Mouse (Mus musculus) heart, postnatal 0 days (tissue): ENCODE measurements around the gene Ptpn13. TPM values are rescaled to one million over a fixed set of nuclear protein-coding genes. Genes with fewer than 3 reads are reported as not detected.

Experiments
- ATAC-seq: fragments of 200-750 bp; cut with Nextera tagmentation; 2 replicates; pipeline ENCODE4 v1.8.0; 2017; ENCODE audit warnings: low read depth, moderate number of reproducible peaks, moderate library complexity; ENCODE audit not compliant: insufficient read depth
- DNase-seq: peaks from one replicate; pipeline ENCODE4 v3.0.0-alpha.2; 2016; ENCODE audit warnings: low spot score
- H3K27ac ChIP-seq: fragments of 300-500 bp; sonication (generic); 2 replicates; pipeline ENCODE4 v1.5.1; 2014; ENCODE audit warnings: low read depth, mild to moderate bottlenecking
- H3K27me3 ChIP-seq: fragments of 300-500 bp; sonication (generic); 2 replicates; pipeline ENCODE4 v1.6.1; 2014; ENCODE audit warnings: low read length, mixed read lengths; ENCODE audit not compliant: control insufficient read depth, insufficient read depth
- H3K36me3 ChIP-seq: fragments of 300-500 bp; sonication (generic); replicated peaks from 2 replicates; pipeline ENCODE4 v1.6.1; 2014; ENCODE audit warnings: low read length, mixed read lengths; ENCODE audit not compliant: control insufficient read depth, insufficient read depth
- H3K4me1 ChIP-seq: fragments of 300-500 bp; sonication (generic); 2 replicates; pipeline ENCODE4 v1.6.1; 2014; ENCODE audit warnings: antibody characterized with exemption; ENCODE audit not compliant: control insufficient read depth, insufficient read depth
- H3K4me2 ChIP-seq: fragments of 300-500 bp; sonication (generic); 2 replicates; pipeline ENCODE4 v1.6.1; 2014; ENCODE audit warnings: low read depth, mild to moderate bottlenecking, low read length, moderate library complexity
- H3K4me3 ChIP-seq: fragments of 300-500 bp; sonication (generic); 2 replicates; pipeline ENCODE4 v1.5.1; 2014; ENCODE audit warnings: low read depth, low read length
- H3K9ac ChIP-seq: fragments of 300-500 bp; sonication (generic); replicated peaks from 2 replicates; pipeline ENCODE4 v1.6.1; 2014; ENCODE audit warnings: low read depth, low read length, mixed read lengths
- H3K9me3 ChIP-seq: fragments of 300-500 bp; sonication (generic); replicated peaks from 2 replicates; pipeline ENCODE4 v1.6.1; 2016; ENCODE audit warnings: low read length; ENCODE audit not compliant: control insufficient read depth
- CTCF ChIP-seq: IDR thresholded peaks from 2 replicates; pipeline ENCODE4 v1.5.1; 2016; ENCODE audit warnings: antibody characterized with exemption, control low read depth, low read depth
- EP300 ChIP-seq: IDR thresholded peaks from 2 replicates; pipeline ENCODE4 v1.6.1; 2016; ENCODE audit warnings: antibody characterized with exemption, low read depth
- WGBS: fragments of 180-500 bp; shearing (Covaris S2); extraction: QIAGEN DNeasy Blood & Tissue Kit; methylation state at CpG from one replicate; pipeline ENCODE4 v1.1.7; 2014; 5-methylcytosine and 5-hydroxymethylcytosine counted together
- polyA plus RNA-seq: library from polyadenylated mRNA; unstranded; fragments of >200 nt; fragmentation: Nextera tagmentation; extraction: Ambion mirVana; gene quantifications from 2 replicates; pipeline ENCODE4 v1.2.1, GENCODE M21; 2015
- total RNA-seq: library from RNA; depleted of rRNA; stranded (reverse); fragments of >200 nt; gene quantifications from 2 replicates; pipeline ENCODE4 v1.2.3, GENCODE M21; 2014; ENCODE audit warnings: low replicate concordance

The Ptpn13 gene
- total and polyA plus RNA-seq, 2 experiments from 2014 or later = 2.3 to 14.3 TPM

DNA sequence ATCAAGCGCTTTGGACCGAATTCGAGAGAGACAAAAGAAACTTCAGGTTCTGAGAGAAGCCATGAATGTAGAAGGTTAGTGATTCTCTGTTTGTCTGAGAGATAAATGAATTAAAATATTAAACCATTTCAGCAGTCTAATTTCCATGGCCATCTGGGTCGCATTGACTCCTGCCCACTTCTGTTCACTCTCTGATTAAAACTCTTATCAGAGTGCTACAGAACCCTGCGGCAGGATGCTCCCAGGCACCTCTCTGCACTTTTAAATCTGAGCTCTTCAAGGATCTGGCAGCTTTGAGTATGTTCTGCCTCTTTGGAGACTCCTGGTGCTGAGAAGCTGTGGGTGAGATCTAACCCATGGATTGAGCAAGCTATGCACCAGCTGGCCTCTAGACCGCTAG, 76.8 kb downstream of the Ptpn13 start:
- TF ChIP-seq EP300 = no peak
- Histone ChIP-seq H3K9me3 (no peaks in the 10 kb centered on the region), H3K27ac (no peak overlapping the region), H3K4me3 (no peak overlapping the region), H3K4me1 (no peaks in the 10 kb centered on the region), H3K4me2 (no peak overlapping the region), H3K27me3 (no peaks in the 10 kb centered on the region), H3K9ac (no peak overlapping the region), H3K36me3 (no peaks in the 10 kb centered on the region)
- ATAC-seq (no peak), DNase-seq (no peak)
- 81% methylated on average over 6 of the region's 6 CpGs for WGBS

GRCm38 (mm10) chr5:103513162-103513561, 88.2 kb downstream of the Ptpn13 start:
- ATAC-seq (no peak), DNase-seq (no peak)
- no peak overlapping the region for H3K4me2 ChIP-seq
- TF ChIP-seq CTCF = no peak
- no peak for TF ChIP-seq EP300
- no peaks in the 10 kb centered on the region for H3K27me3 ChIP-seq
- no peaks in the 10 kb centered on the region for H3K4me1 ChIP-seq
- H3K36me3 ChIP-seq = no peaks in the 10 kb centered on the region
- no peak overlapping the region for H3K27ac ChIP-seq
- no peak overlapping the region for H3K9ac ChIP-seq
- no peak overlapping the region for H3K4me3 ChIP-seq
- WGBS = 73% methylated on average over 9 of the region's 9 CpGs
- no peaks in the 10 kb centered on the region for H3K9me3 ChIP-seq

GRCm38 (mm10) chr5:103514441-103514840, 89.4 kb downstream of the Ptpn13 start:
- H3K27me3 ChIP-seq = no peaks in the 10 kb centered on the region
- no peaks in the 10 kb centered on the region for H3K9me3 ChIP-seq
- ATAC-seq = no peak
- TF ChIP-seq CTCF = no peak
- no peak for TF ChIP-seq EP300
- no peaks in the 10 kb centered on the region for H3K4me1 ChIP-seq
- no peak overlapping the region for H3K4me2 ChIP-seq
- WGBS = 88% methylated on average over 7 of the region's 7 CpGs
- H3K4me3 ChIP-seq = no peak overlapping the region
- no peak for DNase-seq
- H3K27ac ChIP-seq = no peak overlapping the region
- no peaks in the 10 kb centered on the region for H3K36me3 ChIP-seq
- no peak overlapping the region for H3K9ac ChIP-seq

- Histone ChIP-seq H3K9ac (no peak overlapping the region), H3K4me1 (no peaks in the 10 kb centered on the region), H3K9me3 (no peaks in the 10 kb centered on the region), H3K27me3 (no peaks in the 10 kb centered on the region), H3K27ac (no peak overlapping the region), H3K4me3 (no peak overlapping the region), H3K4me2 (no peak overlapping the region), H3K36me3 (no peaks in the 10 kb centered on the region)
- TF ChIP-seq CTCF (no peak), EP300 (no peak)
- DNase-seq = no peak
- ATAC-seq = no peak
- WGBS = 83% methylated on average over 4 of the region's 4 CpGs
These were observed 90.9 kb downstream of the Ptpn13 start for GRCm38 (mm10) chr5:103515876-103516275.

GRCm38 (mm10) chr5:103516555-103516954, 91.6 kb downstream of the Ptpn13 start:
- Histone ChIP-seq H3K4me3 (no peak overlapping the region), H3K27me3 (no peaks in the 10 kb centered on the region), H3K9me3 (no peaks in the 10 kb centered on the region), H3K4me1 (no peaks in the 10 kb centered on the region), H3K36me3 (no peaks in the 10 kb centered on the region), H3K4me2 (no peak overlapping the region), H3K27ac (no peak overlapping the region), H3K9ac (no peak overlapping the region)
- DNase-seq = no peak
- TF ChIP-seq CTCF (no peak), EP300 (no peak)
- no peak for ATAC-seq

DNA sequence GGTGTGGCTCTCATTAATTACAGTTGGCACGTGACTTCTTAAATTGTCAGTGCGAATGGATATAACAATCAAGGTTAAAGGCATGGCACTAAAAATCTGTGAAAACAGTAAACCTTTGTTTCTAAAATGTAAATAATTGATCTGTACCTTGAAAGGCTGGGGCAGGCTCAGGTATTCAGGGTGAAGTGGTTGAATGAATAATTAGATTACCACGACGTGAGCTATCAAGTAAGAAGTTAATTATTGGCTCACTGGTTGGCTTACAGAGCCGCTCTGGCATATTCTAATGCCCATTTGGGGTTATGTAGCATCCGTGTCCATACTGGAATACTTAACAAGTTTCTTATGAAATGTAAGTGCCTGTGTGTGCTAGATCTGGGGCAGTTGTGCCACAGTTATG, 92.6 kb downstream of the Ptpn13 start:
- Histone ChIP-seq H3K27me3 (no peaks in the 10 kb centered on the region), H3K36me3 (no peaks in the 10 kb centered on the region), H3K9ac (no peak overlapping the region), H3K4me2 (no peak overlapping the region), H3K27ac (no peak overlapping the region), H3K4me3 (no peak overlapping the region), H3K4me1 (no peaks in the 10 kb centered on the region), H3K9me3 (no peaks in the 10 kb centered on the region)
- ATAC-seq (no peak), DNase-seq (no peak)
- TF ChIP-seq CTCF (no peak), EP300 (no peak)
- whole genome bisulfite sequencing = 91% methylated on average over 6 of the region's 6 CpGs
